8 mouse cellular contexts compared by ENCODE assay signal in the genomic region with DNA sequence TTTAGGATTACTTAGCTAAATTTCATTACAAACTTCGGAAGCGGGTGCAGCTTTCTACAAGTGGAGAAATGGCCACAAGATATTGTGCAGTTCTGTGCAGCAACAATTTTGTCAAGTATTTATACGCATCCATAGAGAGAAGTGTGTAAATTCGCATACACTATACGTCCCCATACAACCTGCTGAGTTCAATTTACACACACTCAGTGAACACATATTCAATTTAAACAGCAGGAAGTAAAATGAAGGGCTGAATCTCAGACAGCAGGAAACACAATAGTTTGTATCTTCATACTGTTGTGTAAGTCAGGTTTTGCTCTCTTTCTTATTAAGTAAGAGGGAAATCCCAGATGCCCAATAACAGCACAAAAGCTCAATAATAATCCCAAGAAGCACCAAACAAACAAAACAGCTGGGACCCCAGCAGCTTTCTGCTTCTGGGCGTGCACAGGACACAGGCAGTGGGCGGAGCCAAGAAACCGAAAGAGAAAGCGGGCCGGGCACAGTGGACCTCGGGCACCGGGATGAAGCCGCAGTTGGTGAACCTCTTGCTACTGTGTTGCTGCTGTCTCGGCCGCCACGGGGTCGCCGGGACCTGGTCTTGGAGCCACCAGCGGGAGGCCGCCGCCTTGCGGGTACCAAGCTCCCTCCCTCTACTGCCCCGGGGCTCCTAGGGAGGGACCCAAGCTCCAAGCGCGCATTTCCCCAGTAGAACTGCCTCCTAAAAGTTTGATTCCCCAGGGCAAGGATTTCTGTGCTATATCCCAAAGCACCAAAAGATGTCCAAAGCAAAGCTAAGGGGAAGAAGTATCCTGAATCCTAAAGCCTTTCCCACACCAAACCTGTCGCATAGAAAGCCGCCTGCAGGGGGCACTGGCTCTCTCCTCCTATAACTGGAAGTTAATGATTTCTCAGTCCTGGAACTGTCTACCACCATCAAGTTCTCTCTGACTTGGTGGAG. TPM values are rescaled to one million over a fixed set of nuclear protein-coding genes. Genes with fewer than 3 reads are reported as not detected.
DNase-seq lines count a peak whose midpoint lies in the region; ATAC-seq and TF ChIP-seq lines count a peak whose summit lies in the region.

TSS of gene Ctso (plus strand) at position 461 of the 961 bp plus-strand sequence.

- H3K36me3 ChIP-seq in ES-Bruce4 (ENCODE audit: control insufficient read depth, insufficient read depth, low read length, poor library complexity, severe bottlenecking): no peaks in the 10 kb centered on the region
- H3K36me3 ChIP-seq in forebrain, embryonic 14.5 days (ENCODE audit: control insufficient read depth, insufficient read depth, low read length): no peaks in the 10 kb centered on the region
- H3K36me3 ChIP-seq in liver, embryonic 15.5 days (replicated peaks): no peaks in the 10 kb centered on the region
- no peaks in the 10 kb centered on the region for H3K36me3 ChIP-seq in neural tube, embryonic 11.5 days (ENCODE audit: control insufficient read depth, insufficient read depth, low read length)
- H3K36me3 ChIP-seq in stomach, embryonic 16.5 days (ENCODE audit: control insufficient read depth, insufficient read depth, low read length): no peaks in the 10 kb centered on the region

- peak within 1 kb of the TSS; percentile 78 for H3K4me3 ChIP-seq in ES-Bruce4 (ENCODE audit: low read depth, low read length)
- peak within 1 kb of the TSS; percentile 66 for H3K4me3 ChIP-seq in forebrain, embryonic 14.5 days (ENCODE audit: low read depth, low read length)
- peak within 1 kb of the TSS; percentile 82 for H3K4me3 ChIP-seq in liver, embryonic 15.5 days (replicated peaks)
- H3K4me3 ChIP-seq in neural tube, embryonic 11.5 days (ENCODE audit: low read depth, low read length): peak within 1 kb of the TSS; percentile 73
- H3K4me3 ChIP-seq in stomach, embryonic 16.5 days (replicated peaks; ENCODE audit: low read length): peak within 1 kb of the TSS; percentile 98

- TF ChIP-seq CTCF in ES-Bruce4 (IDR thresholded peaks at IDR 0.05; ENCODE audit: low read depth, low read length): peak; percentile 48

- intact Hi-C loops in heart, postnatal 10 days (cut with DNase I): loop anchor here (5.0 kb wide), 2 partner anchors 95 to 425 kb away; partner anchors contain the start of gene Map9

- H3K9me3 ChIP-seq in ES-Bruce4 (replicated peaks; ENCODE audit: control insufficient read depth, insufficient read depth, low read length, poor library complexity, severe bottlenecking): no peaks in the 10 kb centered on the region
- no peaks in the 10 kb centered on the region for H3K9me3 ChIP-seq in forebrain, embryonic 14.5 days (replicated peaks; ENCODE audit: control insufficient read depth, low read length)
- no peaks in the 10 kb centered on the region for H3K9me3 ChIP-seq in liver, embryonic 15.5 days (replicated peaks)
- no peaks in the 10 kb centered on the region for H3K9me3 ChIP-seq in neural tube, embryonic 11.5 days (ENCODE audit: control insufficient read depth, low read length)
- no peaks in the 10 kb centered on the region for H3K9me3 ChIP-seq in stomach, embryonic 16.5 days (replicated peaks; ENCODE audit: control insufficient read depth, low read length)

- TF ChIP-seq EP300 in ES-Bruce4 (IDR thresholded peaks at IDR 0.05; ENCODE audit: insufficient read depth, low read depth, low read length): no peak

- WGBS in forebrain, embryonic 14.5 days: 7% methylated on average over 27 of the region's 27 CpGs
- 9% methylated on average over 27 of the region's 27 CpGs for WGBS in liver, embryonic 15.5 days (ENCODE audit: insufficient replicate concordance)
- WGBS in neural tube, embryonic 11.5 days: 12% methylated on average over 27 of the region's 27 CpGs
- 13% methylated on average over 27 of the region's 27 CpGs for WGBS in stomach, embryonic 16.5 days

- no peak within 1 kb of the TSS for H3K27ac ChIP-seq in ES-Bruce4 (ENCODE audit: insufficient read depth, low read length)
- peak within 1 kb of the TSS; percentile 40; the same call in 1 of the 2 replicates for H3K27ac ChIP-seq in forebrain, embryonic 14.5 days (ENCODE audit: low read depth, low read length)
- H3K27ac ChIP-seq in liver, embryonic 15.5 days (replicated peaks): peak within 1 kb of the TSS; percentile 76
- peak within 1 kb of the TSS; percentile 76 for H3K27ac ChIP-seq in neural tube, embryonic 11.5 days (ENCODE audit: low read depth, low read length)
- peak within 1 kb of the TSS; percentile 92 for H3K27ac ChIP-seq in stomach, embryonic 16.5 days (ENCODE audit: low read length)

- peak; percentile 78 for DNase-seq in cerebellum, adult 11 months
- peak; percentile 89 for DNase-seq in forebrain, embryonic 14.5 days (ENCODE audit: low spot score)
- peak; percentile 90 to 91 for DNase-seq in heart, postnatal 10 days
- DNase-seq in kidney, postnatal 4 days: peak; percentile 92 to 93
- peak; percentile 84 for DNase-seq in neural tube, embryonic 11.5 days (ENCODE audit: low spot score)

- no peaks in the 10 kb centered on the region for H3K4me1 ChIP-seq in ES-Bruce4 (ENCODE audit: control insufficient read depth, insufficient read depth, low read length)
- H3K4me1 ChIP-seq in forebrain, embryonic 14.5 days (ENCODE audit: control insufficient read depth, insufficient read depth, low read length): no peaks in the 10 kb centered on the region
- 0 out of 2 replicates have a peak, but pooled peaks cover 5% of the 10 kb centered on the region for H3K4me1 ChIP-seq in liver, embryonic 15.5 days (replicated peaks)
- peaks cover 3% of the 10 kb centered on the region; the same call in 1 of the 2 replicates for H3K4me1 ChIP-seq in neural tube, embryonic 11.5 days (ENCODE audit: control insufficient read depth, insufficient read depth, low read length)
- no peaks in the 10 kb centered on the region for H3K4me1 ChIP-seq in stomach, embryonic 16.5 days (ENCODE audit: control insufficient read depth, insufficient read depth, low read length)

- no peak for TF ChIP-seq POLR2A in ES-Bruce4 (IDR thresholded peaks at IDR 0.05; ENCODE audit: insufficient read depth, low read length)

- H3K27me3 ChIP-seq in ES-Bruce4 (ENCODE audit: control insufficient read depth, insufficient read depth, low read length, poor library complexity, severe bottlenecking): no peaks in the 10 kb centered on the region
- no peaks in the 10 kb centered on the region for H3K27me3 ChIP-seq in forebrain, embryonic 14.5 days (replicated peaks; ENCODE audit: control insufficient read depth, insufficient read depth, low read length)
- no peaks in the 10 kb centered on the region for H3K27me3 ChIP-seq in liver, embryonic 15.5 days
- H3K27me3 ChIP-seq in neural tube, embryonic 11.5 days (ENCODE audit: control insufficient read depth, insufficient read depth, low read length): no peaks in the 10 kb centered on the region
- no peaks in the 10 kb centered on the region for H3K27me3 ChIP-seq in stomach, embryonic 16.5 days (ENCODE audit: control insufficient read depth, insufficient read depth, low read length)

- 0 out of 2 replicates have a peak within 1 kb of the TSS, but pooled peaks have one; percentile 78 for H3K9ac ChIP-seq in ES-Bruce4 (ENCODE audit: low read depth, poor library complexity, severe bottlenecking)
- peak within 1 kb of the TSS; percentile 84 for H3K9ac ChIP-seq in forebrain, embryonic 14.5 days (ENCODE audit: low read length)
- H3K9ac ChIP-seq in liver, embryonic 15.5 days: peak within 1 kb of the TSS; percentile 67
- H3K9ac ChIP-seq in neural tube, embryonic 11.5 days (ENCODE audit: low read length): peak within 1 kb of the TSS; percentile 82
- H3K9ac ChIP-seq in stomach, embryonic 16.5 days (ENCODE audit: low read length): peak within 1 kb of the TSS; percentile 95

- ATAC-seq in forebrain, embryonic 14.5 days: peak; percentile 91
- ATAC-seq in liver, embryonic 15.5 days (ENCODE audit: insufficient read depth): peak; percentile 90
- ATAC-seq in neural tube, embryonic 11.5 days (ENCODE audit: insufficient read depth, low FRiP score, low TSS enrichment): peak; percentile 88
- ATAC-seq in stomach, embryonic 16.5 days (ENCODE audit: insufficient read depth, low FRiP score): peak; percentile 94

- peak within 1 kb of the TSS; percentile 57 for H3K4me2 ChIP-seq in forebrain, embryonic 14.5 days (ENCODE audit: low read length)
- peak within 1 kb of the TSS; percentile 62 for H3K4me2 ChIP-seq in liver, embryonic 15.5 days
- H3K4me2 ChIP-seq in neural tube, embryonic 11.5 days (ENCODE audit: low read depth): peak within 1 kb of the TSS; percentile 62
- H3K4me2 ChIP-seq in stomach, embryonic 16.5 days (ENCODE audit: low read depth, low read length): peak within 1 kb of the TSS; percentile 51

RNA-seq across cellular contexts. Expression of gene Ctso, which starts in this region (rescaled TPM):
- 2.0 and 2.3 TPM in 2 replicates for polyA plus RNA-seq in ES-Bruce4 (2011; ENCODE audit: insufficient read depth, insufficient read length, low read depth, missing spikeins)
- 8.9 and 9.0 TPM in 2 replicates for polyA plus RNA-seq in forebrain, embryonic 14.5 days (2014; fragmentation: Nextera tagmentation; extraction: Ambion mirVana)
- total RNA-seq in heart, postnatal 10 days (2021): 10 to 100 TPM; 10.2 to 11.0 TPM
- polyA plus RNA-seq in liver, embryonic 15.5 days (2015; fragmentation: Nextera tagmentation; extraction: Ambion mirVana): 6.3 and 6.6 TPM in 2 replicates
- polyA plus RNA-seq in neural tube, embryonic 11.5 days (2014; fragmentation: Nextera tagmentation; extraction: Ambion mirVana): 8.0 and 10.6 TPM in 2 replicates
- 19.3 and 22.6 TPM in 2 replicates for polyA plus RNA-seq in stomach, embryonic 16.5 days (2015; fragmentation: Nextera tagmentation; extraction: Ambion mirVana)
